Mouse (Mus musculus) heart, postnatal 25 days (tissue): Measurements from ENCODE around the gene Cad. TPM values are rescaled to one million over a fixed set of nuclear protein-coding genes. Genes with fewer than 3 reads are reported as not detected.
A peak's percentile ranks its signal among the peaks of the same experiment; 100 is the strongest.
"Not testable (repeated sequence)": the region's sequence is repeated elsewhere in the genome, so short reads cannot be mapped to it uniquely, and the experiment has no call there.

Experiments
- DNase-seq: peaks from one replicate; pipeline ENCODE4 v3.0.0; 2022; ENCODE audit warnings: low spot score
- intact Hi-C: fragments of 180-260 bp; cut with DNase I; formaldehyde crosslinking; loops from one replicate; pipeline ENCODE4 v1.15.1; 2025
- total RNA-seq, 2 experiments: library from RNA; stranded (reverse); gene quantifications; 2 replicates each; pipeline ENCODE4 v1.2.3; 2021

Cad gene
- total RNA-seq: 10 to 100 TPM; 14.4 to 15.5 TPM

GRCm38 (mm10) chr5:31054261-31055215, at the start of gene Cad:
TSS of gene Cad (plus strand) at chr5:31054780.
- intact Hi-C loops: loop anchor here (2.0 kb wide), 1 partner anchor 56 kb away; no protein-coding TSS in a partner anchor
- DNase-seq: peak; percentile 89

GRCm38 (mm10) chr5:31012737-31013136, 41.8 kb upstream of the Cad start:
- no peak for DNase-seq
- intact Hi-C loops: no loop called here

GRCm38 (mm10) chr5:31015913-31016312, 38.7 kb upstream of the Cad start:
- no peak for DNase-seq
- intact Hi-C loops: no loop called here

DNA sequence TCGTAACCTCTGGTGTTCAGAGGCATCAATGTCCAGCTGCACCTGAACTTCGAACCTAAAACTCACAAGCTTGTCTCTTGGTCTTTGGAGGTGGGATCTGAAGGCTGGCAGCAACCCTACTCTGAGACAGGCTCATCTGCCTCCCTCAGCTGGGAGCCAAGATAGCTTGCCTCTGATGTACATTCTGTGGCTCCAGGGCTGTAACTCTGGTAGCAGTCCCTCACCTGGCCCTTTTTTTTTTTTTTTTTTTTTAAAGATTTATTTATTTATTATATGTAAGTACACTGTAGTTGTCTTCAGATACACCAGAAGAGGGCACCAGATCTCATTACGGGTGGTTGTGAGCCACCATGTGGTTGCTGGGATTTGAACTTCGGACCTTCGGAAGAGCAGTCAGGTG, 32.8 kb upstream of the Cad start:
- intact Hi-C loops, DNase-seq: not testable (repeated sequence)

GRCm38 (mm10) chr5:31022690-31023089, 31.9 kb upstream of the Cad start:
- intact Hi-C loops: no loop called here

GRCm38 (mm10) chr5:31023254-31023653, 31.3 kb upstream of the Cad start:
- no peak for DNase-seq

More at GRCm38 (mm10) chr5:31022690-31023089, 31.9 kb upstream of the Cad start:
- DNase-seq: no peak

DNA sequence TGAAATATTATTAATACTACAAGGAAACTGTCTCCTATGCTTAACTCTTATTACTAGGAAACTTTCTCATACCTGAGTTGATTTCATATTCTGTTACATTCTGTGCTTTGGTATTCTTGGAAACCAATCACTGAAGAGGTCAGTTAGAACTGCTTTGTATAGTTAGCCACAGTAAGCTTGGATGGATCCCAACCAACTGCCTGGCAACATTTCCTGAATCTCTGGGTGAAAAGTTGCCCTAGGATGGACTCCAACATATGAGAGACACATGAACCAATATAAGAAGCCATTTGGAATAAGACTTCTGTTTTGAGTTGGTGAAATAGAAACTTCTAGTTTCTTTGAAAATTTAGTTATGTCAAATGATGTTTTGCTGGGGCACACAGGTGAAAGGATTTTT, 29.9 kb upstream of the Cad start:
- no peak for DNase-seq
- intact Hi-C loops: no loop called here

More at GRCm38 (mm10) chr5:31023254-31023653, 31.3 kb upstream of the Cad start:
- intact Hi-C loops: no loop called here

DNA sequence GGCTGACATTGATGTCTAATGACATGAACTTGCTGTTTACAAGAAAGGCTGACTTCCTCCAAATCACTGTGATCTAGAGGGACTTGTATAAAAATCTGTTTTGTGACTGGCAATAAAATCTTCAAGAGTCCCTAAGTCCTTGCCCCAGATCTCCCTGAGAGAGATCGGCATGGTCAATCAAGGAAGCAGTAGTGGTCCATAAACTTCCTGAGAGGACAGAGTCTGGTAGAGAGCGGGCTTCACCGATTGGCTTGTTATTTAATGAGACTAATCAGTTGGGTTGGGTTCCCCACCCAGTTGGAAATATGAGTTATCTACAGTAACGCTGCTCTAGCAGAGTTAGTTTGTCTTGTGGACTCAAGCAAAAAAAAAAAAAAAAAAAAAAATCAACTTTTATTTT, 23.7 kb upstream of the Cad start:
- intact Hi-C loops: no loop called here
- DNase-seq: no peak

GRCm38 (mm10) chr5:31031508-31031907, 23.1 kb upstream of the Cad start:
- no peak for DNase-seq
- intact Hi-C loops: no loop called here

GRCm38 (mm10) chr5:31034669-31035068, 19.9 kb upstream of the Cad start:
- intact Hi-C loops: no loop called here
- no peak for DNase-seq

DNA sequence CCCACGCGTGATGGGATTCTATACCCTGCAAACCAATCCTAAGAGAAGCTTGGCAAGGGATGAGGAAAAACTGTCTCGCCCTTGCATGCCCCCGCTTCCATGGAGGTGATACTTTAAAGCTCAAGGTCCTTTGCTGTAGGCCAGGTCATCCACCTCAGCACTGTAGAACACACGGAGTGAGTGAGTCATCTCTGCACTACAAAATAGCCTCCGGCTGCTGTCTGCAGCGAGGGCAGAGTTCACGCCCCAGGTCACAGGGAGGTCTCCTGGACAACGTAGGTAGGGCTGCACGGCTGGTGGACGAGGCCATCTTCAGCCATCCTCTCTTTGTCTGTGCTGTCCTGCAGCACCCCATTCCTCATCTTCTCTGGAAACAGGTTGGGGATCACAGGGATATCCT, 18.0 kb upstream of the Cad start:
- intact Hi-C loops: not testable (repeated sequence)

DNA sequence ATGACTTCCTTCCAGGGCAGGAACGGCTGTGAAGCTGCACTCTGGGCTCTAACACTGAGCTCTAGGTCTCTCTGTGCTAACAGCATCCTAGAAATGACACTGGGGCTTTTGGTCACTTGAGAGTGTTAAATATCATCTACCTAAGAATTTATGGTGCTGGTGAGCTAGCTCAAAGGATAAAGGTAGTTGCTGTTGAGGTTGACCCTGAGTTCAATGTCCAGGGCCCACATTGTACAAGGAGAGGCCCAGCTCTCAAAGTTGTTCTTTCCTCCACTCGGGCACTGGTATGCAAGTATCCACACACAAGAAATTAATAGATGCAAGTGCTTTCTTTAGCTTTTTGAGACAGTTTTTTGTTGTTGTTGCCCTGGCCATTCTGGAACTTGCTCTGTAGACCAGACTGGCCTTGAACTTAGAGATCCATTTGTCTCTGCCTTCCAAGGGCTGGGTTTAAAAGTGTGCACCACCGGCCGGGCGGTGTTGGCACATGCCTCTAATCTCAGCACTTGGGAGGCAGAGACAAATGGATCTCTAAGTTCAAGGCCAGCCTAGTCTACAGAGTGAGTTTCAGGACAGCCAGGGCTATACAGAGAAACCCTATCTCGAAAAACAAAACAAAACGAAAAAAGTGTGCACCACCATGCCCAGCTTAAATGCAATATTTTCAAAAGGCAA, 16.3 kb upstream of the Cad start:
- no peak for DNase-seq
- intact Hi-C loops: no loop called here

More for the DNA sequence above, 18.0 kb upstream of the Cad start:
- DNase-seq: not testable (repeated sequence)

- intact Hi-C loops: no loop called here
- DNase-seq: no peak
Measured at GRCm38 (mm10) chr5:31046416-31046815, 8.2 kb upstream of the Cad start.

DNA sequence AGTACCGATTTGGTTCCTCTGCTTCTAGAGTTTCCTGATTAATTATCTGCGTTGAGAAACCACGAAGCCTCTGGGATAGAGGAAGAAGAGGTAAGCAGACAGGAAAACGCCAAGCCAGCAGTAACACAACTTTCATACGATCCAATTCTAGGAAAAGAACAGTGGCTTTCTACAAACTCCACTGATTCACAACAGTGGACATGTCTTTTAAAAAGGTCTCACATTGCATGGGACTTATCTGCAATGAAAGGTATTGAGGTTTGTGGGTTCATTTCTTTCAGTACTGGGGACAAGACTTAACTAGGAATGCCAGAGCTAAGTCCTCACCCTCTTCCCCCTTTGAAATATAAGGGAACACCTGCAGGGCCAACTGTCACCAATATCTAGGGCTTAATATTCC, 7.5 kb upstream of the Cad start:
- DNase-seq: no peak
- intact Hi-C loops: no loop called here

- intact Hi-C loops: loop anchor here (1.0 kb wide), 1 partner anchor 88 kb away; the partner anchor contains the start of gene Preb
Measured at GRCm38 (mm10) chr5:31047848-31048762, 6.5 kb upstream of the Cad start, which contains the start of gene Atraid. TSS of gene Atraid (plus strand) at chr5:31048312.

GRCm38 (mm10) chr5:31048763-31049641, 5.6 kb upstream of the Cad start, which contains the start of gene Slc5a6:
TSS of gene Slc5a6 (minus strand) at chr5:31048924.
- intact Hi-C loops: loop anchor here (1.0 kb wide), 1 partner anchor 89 kb away; the partner anchor contains the start of gene Preb
- DNase-seq: no peak

More at GRCm38 (mm10) chr5:31047848-31048762, 6.5 kb upstream of the Cad start, which contains the start of gene Atraid:
- DNase-seq: peak; percentile 98

GRCm38 (mm10) chr5:31050427-31050826, 4.2 kb upstream of the Cad start:
- intact Hi-C loops: no loop called here
- no peak for DNase-seq

- intact Hi-C loops: loop anchor here (2.0 kb wide), 1 partner anchor 57 kb away; no protein-coding TSS in a partner anchor
- not testable (repeated sequence) for DNase-seq
Measured at GRCm38 (mm10) chr5:31053728-31054127, 852 bp upstream of the Cad start.
